Mouse (Mus musculus) cortical plate, adult 2 months (tissue): ENCODE measurements around the gene Tssk2. TPM values are rescaled to one million over a fixed set of nuclear protein-coding genes. Genes with fewer than 3 reads are reported as not detected.
A peak's percentile ranks its signal among the peaks of the same experiment; 100 is the strongest.

Source experiments
- H3K27ac ChIP-seq: fragments of 200-500 bp; 2 replicates; pipeline ENCODE4 v1.5.1; 2012; ENCODE audit warnings: low read length, control low read depth, inconsistent platforms; ENCODE audit not compliant: insufficient read depth
- H3K4me1 ChIP-seq: fragments of 200-500 bp; 2 replicates; pipeline ENCODE4 v1.6.1; 2011; ENCODE audit warnings: low read length; ENCODE audit not compliant: control insufficient read depth, insufficient read depth
- H3K4me3 ChIP-seq: fragments of 200-500 bp; 2 replicates; pipeline ENCODE4 v1.5.1; 2011; ENCODE audit warnings: mild to moderate bottlenecking, low read length, control low read depth; ENCODE audit not compliant: insufficient read depth
- CTCF ChIP-seq: fragments of 200-500 bp; IDR thresholded peaks from 2 replicates; pipeline ENCODE4 v1.5.1; 2011; ENCODE audit warnings: mild to moderate bottlenecking, control low read depth, low read length; ENCODE audit not compliant: insufficient read depth; ENCODE audit errors: extremely low read depth
- POLR2A ChIP-seq: fragments of 200-500 bp; IDR thresholded peaks from 2 replicates; pipeline ENCODE4 v1.6.1; 2011; ENCODE audit warnings: mild to moderate bottlenecking, low read length, control low read depth; ENCODE audit not compliant: insufficient read depth; ENCODE audit errors: extremely low read depth
- polyA plus RNA-seq: library from polyadenylated mRNA; depleted of rRNA; stranded (reverse); fragments of >200 nt; gene quantifications from 2 replicates; pipeline ENCODE4 v1.2.3, GENCODE M21; 2012; rRNA removed

Tssk2 gene
- not detected in 2 replicates for polyA plus RNA-seq

GRCm38 (mm10) chr16:17898462-17898861 lies at the start of gene Tssk2, which contains the start of gene Dgcr2:
Gene Tssk2, plus strand, starts transcription at chr16:17898637.
Gene Dgcr2, minus strand, starts transcription at chr16:17898562.
- Histone ChIP-seq H3K4me3 (no peak within 1 kb of the TSS), H3K4me1 (no peaks in the 10 kb centered on the region), H3K27ac (no peak within 1 kb of the TSS)
- TF ChIP-seq POLR2A = no peak
- TF ChIP-seq CTCF = no peak

- H3K27ac ChIP-seq = no peak overlapping the region
- H3K4me3 ChIP-seq = no peak overlapping the region
- TF ChIP-seq CTCF = peak; percentile 78
- no peak for TF ChIP-seq POLR2A
- H3K4me1 ChIP-seq = peaks cover 2% of the 10 kb centered on the region; the same call in 1 of the 2 replicates
Observed at GRCm38 (mm10) chr16:17848928-17849327, 49.5 kb upstream of the Tssk2 start.

- no peak overlapping the region for H3K4me3 ChIP-seq
- peaks cover 2% of the 10 kb centered on the region; the same call in 1 of the 2 replicates for H3K4me1 ChIP-seq
- no peak for TF ChIP-seq CTCF
- TF ChIP-seq POLR2A = no peak
- no peak overlapping the region for H3K27ac ChIP-seq
Observed at GRCm38 (mm10) chr16:17849486-17849885, 49.0 kb upstream of the Tssk2 start.

GRCm38 (mm10) chr16:17851331-17851730 lies 47.1 kb upstream of the Tssk2 start:
- H3K4me1 ChIP-seq = peaks cover 2% of the 10 kb centered on the region; the same call in 1 of the 2 replicates
- no peak overlapping the region for H3K27ac ChIP-seq
- TF ChIP-seq POLR2A (no peak), CTCF (no peak)
- no peak overlapping the region for H3K4me3 ChIP-seq

GRCm38 (mm10) chr16:17851860-17852259 lies 46.6 kb upstream of the Tssk2 start:
- Histone ChIP-seq H3K4me1 (peaks cover 2% of the 10 kb centered on the region; the same call in 1 of the 2 replicates), H3K4me3 (no peak overlapping the region), H3K27ac (no peak overlapping the region)
- TF ChIP-seq CTCF = no peak

GRCm38 (mm10) chr16:17853263-17853662 lies 45.2 kb upstream of the Tssk2 start:
- no peak overlapping the region for H3K4me3 ChIP-seq
- TF ChIP-seq POLR2A (no peak), CTCF (no peak)
- no peak overlapping the region for H3K27ac ChIP-seq
- peaks cover 2% of the 10 kb centered on the region; the same call in 1 of the 2 replicates for H3K4me1 ChIP-seq

- Histone ChIP-seq H3K4me1 (no peaks in the 10 kb centered on the region; the same call in 1 of the 2 replicates), H3K4me3 (no peak overlapping the region), H3K27ac (no peak overlapping the region)
- no peak for TF ChIP-seq CTCF
- TF ChIP-seq POLR2A = no peak
Observed at GRCm38 (mm10) chr16:17857157-17857556, 41.3 kb upstream of the Tssk2 start.

GRCm38 (mm10) chr16:17858592-17858991 lies 39.8 kb upstream of the Tssk2 start:
- peaks cover 2% of the 10 kb centered on the region; the same call in 1 of the 2 replicates for H3K4me1 ChIP-seq

GRCm38 (mm10) chr16:17865293-17865692 lies 33.1 kb upstream of the Tssk2 start:
- no peak for TF ChIP-seq CTCF
- TF ChIP-seq POLR2A = no peak
- Histone ChIP-seq H3K4me1 (peaks cover 2% of the 10 kb centered on the region; the same call in 1 of the 2 replicates), H3K27ac (no peak overlapping the region), H3K4me3 (no peak overlapping the region)

More at GRCm38 (mm10) chr16:17858592-17858991, 39.8 kb upstream of the Tssk2 start:
- peak; percentile 57 for TF ChIP-seq CTCF
- no peak for TF ChIP-seq POLR2A
- H3K4me3 ChIP-seq = no peak overlapping the region
- no peak overlapping the region for H3K27ac ChIP-seq

- TF ChIP-seq POLR2A (no peak), CTCF (no peak)
- H3K27ac ChIP-seq = no peak overlapping the region
- no peak overlapping the region for H3K4me3 ChIP-seq
Observed at GRCm38 (mm10) chr16:17865770-17866169, 32.7 kb upstream of the Tssk2 start.

More at GRCm38 (mm10) chr16:17865770-17866169, 32.7 kb upstream of the Tssk2 start:
- peaks cover 2% of the 10 kb centered on the region; the same call in 1 of the 2 replicates for H3K4me1 ChIP-seq
